Mouse (Mus musculus): ENCODE results near the gene Snx33.
"Not testable (repeated sequence)": the region's sequence is repeated elsewhere in the genome, so short reads cannot be mapped to it uniquely, and the experiment has no call there.

Snx33 gene

GRCm38 (mm10) chr9:56925291-56926024 is 2.7 kb downstream of the Snx33 start:
- DNase-seq, result no peak

DNA sequence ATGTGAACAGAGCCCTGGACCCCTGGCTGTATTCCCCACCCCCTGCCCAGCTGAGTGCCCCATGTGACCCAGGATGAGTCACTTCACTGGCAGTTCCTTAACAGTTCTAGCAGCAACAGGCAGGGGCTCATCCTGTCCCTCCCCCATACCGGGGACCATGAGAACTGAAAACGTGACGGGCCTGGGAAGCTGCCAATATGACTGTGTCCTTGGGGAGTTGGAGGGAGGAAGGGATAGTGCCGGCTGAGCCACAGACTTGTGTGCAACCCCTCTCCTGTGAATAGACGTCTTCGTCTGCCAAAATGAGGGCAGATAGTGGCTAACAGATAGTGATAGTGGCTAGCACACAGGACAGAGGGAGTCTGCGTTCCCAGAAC is 3.5 kb downstream of the Snx33 start:
- DNase-seq, result peak; percentile 86 to 91

DNA sequence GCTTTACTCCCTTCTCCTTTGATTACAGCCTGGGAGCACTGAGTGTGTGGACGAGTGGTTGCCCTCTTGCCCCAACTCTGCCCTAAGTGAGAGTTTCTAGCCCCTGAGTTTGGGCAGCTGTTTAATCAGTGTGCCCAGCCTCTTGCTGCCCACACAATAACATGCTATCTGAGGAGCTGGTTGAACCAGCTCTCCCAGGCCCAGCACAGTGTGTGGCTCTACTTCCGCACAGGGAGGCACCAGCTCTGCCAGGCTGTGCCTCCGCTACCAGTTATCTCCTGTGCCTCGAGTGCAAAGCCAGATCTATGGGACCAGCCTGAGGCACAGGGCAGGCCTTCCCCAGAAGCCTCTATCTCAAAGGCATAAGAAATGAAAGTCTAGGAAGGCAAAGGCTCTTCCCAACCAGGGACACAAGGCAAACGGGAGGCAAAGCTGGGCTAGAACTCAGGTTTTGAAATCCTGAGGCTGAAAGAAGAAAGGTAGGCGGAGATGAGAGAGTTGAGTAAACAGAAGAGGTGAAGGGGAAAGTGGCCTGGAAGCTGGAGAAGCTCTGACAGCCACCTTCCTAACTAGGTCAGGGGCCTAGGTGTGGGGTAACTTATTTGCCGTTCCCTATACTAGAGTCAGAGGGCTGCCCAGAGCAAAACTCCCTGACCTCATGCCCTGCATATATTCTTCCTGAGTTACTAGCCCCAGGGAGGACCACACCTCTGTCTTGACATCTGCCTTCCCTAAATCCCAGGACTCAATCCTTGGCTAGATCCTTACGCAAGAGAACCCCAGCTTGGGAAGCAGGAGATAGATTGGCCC is 4.1 kb downstream of the Snx33 start:
- DNase-seq, result peak; percentile 52 to 65

GRCm38 (mm10) chr9:56922746-56923145 is 5.4 kb downstream of the Snx33 start:
- no peak for DNase-seq

DNA sequence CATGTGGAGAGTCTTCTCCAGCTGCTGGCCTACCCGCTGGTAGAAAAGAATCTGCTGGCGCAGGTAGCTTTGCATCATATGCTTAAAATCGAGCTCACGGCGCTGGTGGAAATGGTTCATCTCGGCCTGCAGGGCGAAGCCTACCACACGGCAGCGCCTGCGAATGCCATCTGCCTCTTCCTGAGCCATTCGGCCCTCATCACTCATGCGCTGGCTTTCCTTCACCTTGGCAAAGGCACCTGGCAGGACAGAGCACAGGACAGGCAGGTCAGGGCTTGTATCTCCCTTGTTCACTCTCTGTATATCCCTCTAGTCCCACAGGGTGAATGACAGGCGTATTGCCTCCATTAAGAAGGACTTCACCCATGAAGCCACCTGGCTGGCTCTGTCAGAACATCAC is 9.7 kb downstream of the Snx33 start:
- no peak for DNase-seq

GRCm38 (mm10) chr9:56917131-56917530 is 11.0 kb downstream of the Snx33 start:
- DNase-seq, result no peak

- DNase-seq, result peak in 1 of 2 experiments; percentile 40
These were observed 12.3 kb downstream of the Snx33 start for GRCm38 (mm10) chr9:56915695-56916410.

DNA sequence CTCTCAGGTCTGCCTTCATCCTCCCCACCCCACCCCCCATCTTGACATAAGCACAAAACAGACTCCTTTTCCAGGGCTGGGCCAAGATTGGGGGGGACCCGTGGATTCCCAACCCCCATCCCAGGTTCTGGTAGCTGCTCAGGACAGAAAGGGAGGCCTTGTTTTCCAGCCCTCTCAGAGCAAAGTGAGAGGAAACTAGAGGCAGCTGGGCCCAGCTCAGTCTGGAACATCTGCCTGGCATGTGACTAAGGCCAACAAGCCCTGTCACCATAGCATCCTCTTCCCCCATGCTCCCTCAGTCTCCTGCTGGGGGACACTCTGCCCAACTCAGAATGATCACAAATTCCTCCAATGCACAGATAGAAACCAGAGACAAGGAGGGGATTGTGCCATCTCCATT is 13.1 kb downstream of the Snx33 start:
- DNase-seq, result no peak

DNA sequence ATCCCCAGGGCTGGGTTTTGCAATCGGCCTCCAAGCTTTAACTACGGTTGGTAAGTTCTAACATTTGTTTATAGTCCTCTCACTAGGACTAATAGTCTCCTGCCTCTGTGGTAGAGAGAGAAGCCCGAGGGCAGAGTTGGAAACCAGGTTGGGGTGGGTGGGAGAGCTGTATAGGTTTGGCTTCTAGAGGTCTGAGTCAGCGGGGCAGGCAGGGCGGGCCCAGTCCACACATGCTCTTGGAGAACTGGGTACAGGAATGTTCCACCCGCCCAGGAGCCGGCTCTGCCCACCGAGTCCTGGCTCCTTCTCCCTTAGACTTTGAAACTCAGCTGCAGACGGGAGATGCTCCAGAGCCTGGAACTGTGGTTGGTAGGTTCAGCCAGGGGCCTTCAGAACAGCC is 14.2 kb downstream of the Snx33 start:
- peak in 1 of 2 experiments; percentile 28 for DNase-seq

GRCm38 (mm10) chr9:56911017-56911416 is 17.2 kb downstream of the Snx33 start:
- DNase-seq, result no peak

DNA sequence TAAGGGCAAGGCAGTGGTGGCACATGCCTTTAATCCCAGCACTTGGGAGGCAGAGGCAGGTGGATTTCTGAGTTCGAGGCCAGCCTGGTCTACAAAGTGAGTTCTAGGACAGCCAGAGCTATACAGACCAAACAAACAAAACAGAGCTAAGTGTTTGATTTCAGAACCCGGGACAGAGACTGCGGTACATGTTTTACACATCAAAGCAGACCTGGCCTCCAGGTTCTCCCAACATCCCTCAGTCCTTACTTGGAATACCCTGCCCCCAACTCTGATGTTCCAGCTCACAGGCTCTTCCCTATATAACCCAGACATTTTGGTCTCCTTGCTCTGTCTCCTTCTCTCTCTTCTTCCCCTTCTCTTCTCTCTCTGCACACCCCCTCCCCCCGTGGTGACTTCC is 18.2 kb downstream of the Snx33 start:
- not testable (repeated sequence) for DNase-seq

DNA sequence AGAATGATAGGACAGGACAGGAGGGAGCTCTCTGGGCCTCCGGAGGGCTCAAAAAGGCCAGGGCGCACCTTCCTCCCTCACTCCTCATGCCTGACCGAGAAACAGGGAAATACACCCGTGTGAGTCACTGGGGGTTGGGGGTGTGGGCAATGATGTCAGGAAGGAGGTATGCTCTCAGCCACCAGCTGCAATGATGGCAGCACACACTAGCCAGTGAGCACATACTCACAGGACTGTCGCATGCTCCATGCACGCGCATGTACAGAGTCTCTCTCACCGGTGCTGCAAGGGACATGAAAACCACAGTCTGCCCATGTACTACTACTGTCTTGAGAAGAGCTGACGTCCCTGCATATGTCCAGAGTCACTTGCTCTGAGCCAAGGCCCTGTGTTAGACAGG is 20.6 kb downstream of the Snx33 start:
- DNase-seq, result no peak

- no peak for DNase-seq
These were observed 24.5 kb downstream of the Snx33 start for GRCm38 (mm10) chr9:56903662-56904061.

DNA sequence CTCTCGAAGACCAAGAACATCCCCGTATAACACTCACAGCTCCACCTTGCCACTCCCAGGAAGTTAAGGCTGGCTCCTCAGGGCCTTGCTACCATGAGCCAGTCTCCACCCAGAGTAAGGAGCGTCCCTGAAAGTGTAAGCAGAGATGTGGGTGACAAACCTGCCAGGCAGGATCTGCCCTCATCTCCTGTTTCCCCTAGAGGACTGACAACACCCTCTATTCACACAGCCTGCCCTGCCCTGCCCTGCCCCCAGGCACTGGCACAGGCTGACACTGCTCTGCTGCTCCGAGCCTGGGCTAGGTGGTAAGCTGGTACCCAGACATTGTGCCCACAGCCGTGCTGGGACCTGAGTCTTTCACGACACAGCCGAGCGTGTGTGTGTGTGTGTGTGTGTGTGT is 27.0 kb downstream of the Snx33 start:
- DNase-seq, result peak; percentile 61 to 75

- DNase-seq, result no peak
These were observed 27.6 kb downstream of the Snx33 start for GRCm38 (mm10) chr9:56900571-56900970.

DNA sequence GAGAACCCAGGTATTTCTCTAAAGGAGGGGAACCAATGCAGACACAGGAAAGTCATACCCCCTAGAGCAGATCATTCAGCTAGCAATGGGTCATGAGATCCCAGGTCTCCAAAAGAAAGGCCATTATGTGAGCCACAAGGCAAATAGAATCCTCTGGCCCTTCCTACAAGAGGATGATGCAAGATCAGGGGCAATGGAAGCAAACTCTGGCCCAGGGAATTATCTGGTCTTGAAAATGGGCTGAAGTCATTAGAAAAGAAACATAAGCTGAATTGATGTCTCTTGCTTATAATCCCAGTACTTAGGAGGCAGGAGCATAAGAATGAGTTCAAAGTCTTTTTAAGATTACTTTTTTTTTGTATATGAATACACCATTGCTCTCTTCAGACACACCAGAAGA is 28.1 kb downstream of the Snx33 start:
- DNase-seq, result no peak

- DNase-seq, result no peak
These were observed 28.8 kb downstream of the Snx33 start for GRCm38 (mm10) chr9:56899409-56899808.

- DNase-seq, result no peak
These were observed 31.4 kb downstream of the Snx33 start for GRCm38 (mm10) chr9:56896779-56897178.

DNA sequence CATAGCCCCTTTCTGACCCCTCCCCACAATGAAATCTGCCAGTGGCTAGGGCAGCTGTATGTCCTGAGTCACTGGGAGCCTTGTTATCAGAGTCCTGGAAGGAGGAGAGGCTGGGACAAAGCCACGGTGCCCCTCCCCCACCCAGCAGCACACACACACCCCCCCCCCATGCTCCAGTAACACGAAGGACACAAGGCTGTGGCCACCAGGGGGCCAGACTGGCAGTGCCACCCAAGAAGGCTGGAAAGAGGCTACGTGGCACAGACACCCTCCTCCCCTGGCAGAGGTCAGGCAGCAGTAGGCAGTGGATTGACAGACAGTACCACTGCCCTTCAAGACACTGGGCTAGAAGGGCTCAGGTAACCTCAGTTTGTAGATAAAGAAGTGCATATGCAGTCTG is 34.2 kb downstream of the Snx33 start:
- peak in 1 of 2 experiments; percentile 50 for DNase-seq

DNA sequence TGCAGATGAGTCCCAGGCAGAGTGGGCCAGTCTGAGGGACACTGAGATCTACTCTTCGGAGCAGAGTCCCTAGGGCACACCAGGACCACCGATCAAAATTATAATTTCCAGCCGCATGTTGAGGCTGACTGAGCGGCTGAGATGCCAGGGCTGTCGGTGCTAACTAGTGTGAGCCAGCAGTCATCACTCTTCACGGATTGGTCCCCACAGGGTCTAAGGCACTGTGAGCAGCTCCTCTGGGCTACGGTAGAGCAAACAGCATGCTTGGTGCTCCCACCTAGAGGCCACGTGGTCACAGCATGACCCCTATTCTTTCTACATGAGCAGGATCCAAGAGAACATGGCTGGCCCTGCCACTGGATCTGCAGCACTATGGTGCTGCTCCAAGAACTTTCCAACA is 34.9 kb downstream of the Snx33 start:
- no peak for DNase-seq

GRCm38 (mm10) chr9:56892111-56892510 is 36.1 kb downstream of the Snx33 start:
- no peak for DNase-seq

- peak; percentile 66 to 76 for DNase-seq
These were observed 36.6 kb downstream of the Snx33 start for GRCm38 (mm10) chr9:56891517-56892011.

DNA sequence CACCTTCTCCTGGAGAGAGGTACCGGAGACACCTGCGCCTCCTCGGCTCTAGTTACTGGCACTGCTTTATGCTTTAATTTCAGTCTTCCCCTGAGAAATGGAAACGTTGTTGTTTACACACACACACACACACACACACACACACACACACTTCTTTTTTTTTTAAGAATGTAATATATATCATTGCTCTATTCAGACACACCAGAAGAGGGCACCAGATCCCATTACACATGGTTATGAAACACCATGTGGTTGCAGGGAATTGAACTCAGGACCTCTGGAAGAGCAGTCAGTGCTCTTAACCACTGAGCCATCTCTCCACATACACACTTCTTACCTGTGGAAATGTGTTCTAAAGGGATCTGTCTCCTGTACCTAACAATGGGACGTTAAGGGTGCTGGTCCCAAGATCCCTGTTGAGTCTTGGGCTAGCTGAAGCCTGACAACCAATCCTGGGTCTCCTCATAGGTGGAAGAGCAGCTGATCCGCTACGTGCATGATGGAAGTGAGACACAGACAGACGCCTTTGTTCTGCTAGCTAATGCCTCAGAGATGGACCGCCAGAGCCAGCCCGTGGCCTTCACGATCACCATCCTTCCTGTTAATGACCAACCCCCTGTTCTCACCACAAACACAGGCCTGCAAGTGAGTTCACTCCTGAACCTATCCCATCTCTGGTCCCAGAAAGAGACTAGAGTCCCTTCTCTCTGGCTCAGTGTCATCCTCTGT is 37.5 kb downstream of the Snx33 start:
- DNase-seq, result no peak
